Mouse (Mus musculus) olfactory bulb, adult 2 months (tissue): ENCODE results near the gene Mog.

Experiments used
- CTCF ChIP-seq: fragments of 200-500 bp; IDR thresholded peaks from 2 replicates; pipeline ENCODE4 v1.5.1; 2012; ENCODE audit warnings: low read depth, mild to moderate bottlenecking, low read length, moderate library complexity; ENCODE audit not compliant: insufficient read depth
- POLR2A ChIP-seq: fragments of 200-500 bp; IDR thresholded peaks from 2 replicates; pipeline ENCODE4 v1.6.1; 2012; ENCODE audit warnings: mild to moderate bottlenecking, low read depth, low read length, moderate library complexity; ENCODE audit not compliant: insufficient read depth

DNA sequence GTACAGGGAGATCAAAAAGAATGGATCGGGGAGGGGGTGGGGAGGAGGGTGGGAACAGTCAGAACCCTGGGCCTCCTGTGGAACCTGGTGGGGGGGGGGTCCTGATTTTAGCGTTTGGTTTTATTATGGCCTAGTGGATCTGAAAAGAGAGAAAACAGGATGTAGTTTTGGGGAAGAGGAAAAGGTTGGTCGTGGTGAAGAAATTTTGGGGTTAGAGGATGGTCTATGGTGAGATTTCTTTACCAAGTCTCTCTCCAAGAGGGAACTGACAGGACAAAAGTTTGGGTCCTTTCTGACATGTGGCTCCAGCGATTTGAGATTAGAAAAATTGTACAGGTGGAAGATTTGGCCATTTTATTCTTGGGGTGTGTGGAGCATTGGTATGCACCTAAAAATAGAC is 28.5 kb upstream of the Mog start:
- no peak for TF ChIP-seq POLR2A
- TF ChIP-seq CTCF, result no peak
